Mouse (Mus musculus) limb, embryonic 14.5 days (tissue): ENCODE results near the gene Megf6. TPM values are rescaled to one million over a fixed set of nuclear protein-coding genes. Genes with fewer than 3 reads are reported as not detected.

Source experiments
- ATAC-seq: fragments of 200-750 bp; cut with Nextera tagmentation; 2 replicates; pipeline ENCODE4 v1.8.0; 2017; ENCODE audit warnings: low read depth, moderate number of reproducible peaks, moderate TSS enrichment; ENCODE audit not compliant: low FRiP score
- DNase-seq: peaks from one replicate; pipeline ENCODE4 v3.0.0-alpha.2; 2015; ENCODE audit warnings: low spot score
- H3K27ac ChIP-seq: fragments of 300-500 bp; sonication (generic); replicated peaks from 2 replicates; pipeline ENCODE4 v1.5.1; 2014; ENCODE audit warnings: low read depth, mild to moderate bottlenecking, low read length, moderate library complexity, mixed read lengths
- H3K27me3 ChIP-seq: fragments of 300-500 bp; sonication (generic); 2 replicates; pipeline ENCODE4 v1.6.1; 2014; ENCODE audit warnings: low read length, mixed read lengths; ENCODE audit not compliant: control insufficient read depth, insufficient read depth
- H3K36me3 ChIP-seq: fragments of 300-500 bp; sonication (generic); 2 replicates; pipeline ENCODE4 v1.6.1; 2014; ENCODE audit warnings: mild to moderate bottlenecking, low read length, moderate library complexity, mixed read lengths; ENCODE audit not compliant: control insufficient read depth, insufficient read depth
- H3K4me1 ChIP-seq: fragments of 300-500 bp; sonication (generic); 2 replicates; pipeline ENCODE4 v1.6.1; 2014; ENCODE audit warnings: antibody characterized with exemption, low read length, mixed read lengths; ENCODE audit not compliant: control insufficient read depth, insufficient read depth
- H3K4me2 ChIP-seq: fragments of 300-500 bp; sonication (generic); replicated peaks from 2 replicates; pipeline ENCODE4 v1.6.1; 2014; ENCODE audit warnings: low read depth, mild to moderate bottlenecking, low read length, moderate library complexity; ENCODE audit not compliant: severe bottlenecking
- H3K4me3 ChIP-seq: fragments of 300-500 bp; sonication (generic); replicated peaks from 2 replicates; pipeline ENCODE4 v1.5.1; 2014; ENCODE audit warnings: low read length
- H3K9ac ChIP-seq: fragments of 300-500 bp; sonication (generic); 2 replicates; pipeline ENCODE4 v1.6.1; 2014; ENCODE audit warnings: mild to moderate bottlenecking, low read depth, low read length, moderate library complexity; ENCODE audit not compliant: severe bottlenecking
- H3K9me3 ChIP-seq: fragments of 300-500 bp; sonication (generic); 2 replicates; pipeline ENCODE4 v1.6.1; 2016; ENCODE audit warnings: low read length; ENCODE audit not compliant: control insufficient read depth
- POLR2A ChIP-seq: fragments of 200-500 bp; IDR thresholded peaks from 2 replicates; pipeline ENCODE4 v1.8.0; 2012; ENCODE audit warnings: inconsistent platforms, mild to moderate bottlenecking, moderate library complexity, borderline replicate concordance; ENCODE audit not compliant: insufficient read depth, insufficient read length; ENCODE audit errors: extremely low read depth
- WGBS: fragments of 180-500 bp; shearing (Covaris S2); extraction: QIAGEN DNeasy Blood & Tissue Kit; methylation state at CpG from one replicate; pipeline ENCODE4 v1.1.7; 2014; 5-methylcytosine and 5-hydroxymethylcytosine counted together
- polyA plus RNA-seq, 2 experiments: library from polyadenylated mRNA; depleted of rRNA in 1 of 2; stranded (reverse) in 1 of 2; unstranded in 1 of 2; fragments of >200 nt; fragmentation: Nextera tagmentation in 1 of 2; extraction: Ambion mirVana in 1 of 2; gene quantifications; 2 replicates each; pipeline versions ENCODE4 v1.2.1 to v1.2.3; 2012 to 2014

Gene Megf6
- polyA plus RNA-seq, 2 experiments: 81.1 to 99.9 TPM

DNA sequence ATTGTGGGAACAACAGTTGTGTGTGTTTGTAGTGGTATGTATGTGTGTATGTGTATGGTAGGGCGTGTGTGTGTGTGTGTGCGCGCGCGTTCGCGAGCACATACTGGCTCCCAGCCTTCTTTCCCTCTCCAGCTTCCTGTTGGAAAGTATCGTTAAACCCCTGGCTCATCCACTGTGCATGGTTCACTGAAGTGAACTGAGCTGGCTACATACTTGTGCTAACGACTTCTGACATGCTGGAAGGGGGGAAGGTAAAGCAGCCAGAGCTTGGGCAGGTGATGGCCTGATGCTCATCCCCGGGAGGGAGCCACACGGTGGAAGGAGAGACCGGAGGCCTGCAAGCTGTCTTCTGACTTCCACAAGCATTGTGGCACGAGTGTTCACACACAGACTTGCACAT lies 40.9 kb downstream of the Megf6 start:
- WGBS: 63% methylated on average over 13 of the region's 13 CpGs

DNA sequence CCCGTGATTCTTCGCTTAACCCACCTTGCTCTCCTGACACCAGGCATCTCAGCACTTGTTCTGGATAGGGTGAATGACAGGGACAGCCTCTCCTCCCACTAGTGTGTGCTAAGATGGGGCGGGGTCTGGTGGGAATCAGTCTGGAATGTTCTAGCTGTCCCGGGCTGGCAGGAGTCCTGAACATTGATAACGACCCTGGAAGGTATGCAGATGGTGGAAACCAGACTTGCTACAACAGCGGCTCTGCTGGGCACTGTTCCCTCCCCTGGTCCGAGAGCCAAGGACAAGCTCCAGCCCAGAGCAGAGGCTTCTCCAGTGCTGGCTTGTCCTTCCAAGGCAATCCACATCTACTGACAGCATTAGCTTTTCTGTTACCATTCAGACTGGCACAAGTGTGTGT lies 43.1 kb downstream of the Megf6 start:
- WGBS: 49% methylated on average over 7 of the region's 7 CpGs
- peak; percentile 36 for DNase-seq
- H3K4me1 ChIP-seq: peaks cover 22% of the 10 kb centered on the region

More for the DNA sequence above, 40.9 kb downstream of the Megf6 start:
- H3K9me3 ChIP-seq: no peaks in the 10 kb centered on the region
- no peak overlapping the region for H3K9ac ChIP-seq
- TF ChIP-seq POLR2A: no peak
- no peak for ATAC-seq
- peaks cover 11% of the 10 kb centered on the region for H3K4me1 ChIP-seq
- H3K36me3 ChIP-seq: no peaks in the 10 kb centered on the region
- DNase-seq: no peak
- no peak overlapping the region for H3K4me3 ChIP-seq
- H3K27me3 ChIP-seq: no peaks in the 10 kb centered on the region
- H3K27ac ChIP-seq: no peak overlapping the region
- H3K4me2 ChIP-seq: no peak overlapping the region

GRCm38 (mm10) chr4:154214075-154214474 lies 43.5 kb downstream of the Megf6 start:
- no peak for TF ChIP-seq POLR2A
- no peak for ATAC-seq
- no peaks in the 10 kb centered on the region for H3K36me3 ChIP-seq
- H3K4me2 ChIP-seq: no peak overlapping the region
- no peak overlapping the region for H3K4me3 ChIP-seq
- no peak for DNase-seq
- no peaks in the 10 kb centered on the region for H3K27me3 ChIP-seq
- no peak overlapping the region for H3K27ac ChIP-seq
- no peak overlapping the region for H3K9ac ChIP-seq
- H3K9me3 ChIP-seq: no peaks in the 10 kb centered on the region
- peaks cover 22% of the 10 kb centered on the region for H3K4me1 ChIP-seq
- WGBS: 14% methylated on average over 4 of the region's 5 CpGs

More for the DNA sequence above, 43.1 kb downstream of the Megf6 start:
- H3K27me3 ChIP-seq: no peaks in the 10 kb centered on the region
- H3K9ac ChIP-seq: no peak overlapping the region; the same call in 1 of the 2 replicates
- H3K4me3 ChIP-seq: no peak overlapping the region
- no peaks in the 10 kb centered on the region for H3K9me3 ChIP-seq
- H3K4me2 ChIP-seq: no peak overlapping the region
- TF ChIP-seq POLR2A: no peak
- ATAC-seq: no peak
- H3K36me3 ChIP-seq: no peaks in the 10 kb centered on the region
- H3K27ac ChIP-seq: no peak overlapping the region

DNA sequence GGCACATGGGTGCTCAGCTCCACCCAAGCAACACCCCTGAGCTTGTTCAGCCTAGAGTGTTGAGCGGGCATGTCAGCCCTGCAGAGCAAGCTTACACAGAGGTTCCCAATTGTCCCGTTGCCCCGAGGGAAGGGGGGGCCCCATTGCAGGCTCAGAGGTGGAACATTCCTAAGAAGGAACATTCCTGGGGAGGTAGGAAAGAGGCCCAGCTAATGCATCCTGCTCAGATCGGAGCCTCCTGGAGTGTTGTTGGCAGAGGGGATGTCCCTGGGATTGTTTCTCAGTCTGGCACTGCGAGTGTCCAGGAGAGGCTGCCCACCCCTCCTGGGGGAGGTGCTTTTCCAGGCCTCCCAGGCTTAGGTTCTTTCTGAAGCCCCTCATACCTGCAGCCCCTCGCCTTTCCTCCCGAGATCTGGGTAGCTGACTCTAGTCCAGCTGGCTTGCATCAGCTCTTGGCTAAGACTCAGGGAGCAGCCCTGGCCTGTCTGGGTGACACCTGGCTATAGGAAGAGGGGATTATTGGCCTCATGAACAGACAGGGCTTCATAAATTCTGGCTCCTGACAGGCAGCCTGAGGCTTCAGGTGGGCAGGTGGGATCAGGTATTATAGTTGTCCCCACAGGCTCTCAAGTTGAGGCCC lies 47.3 kb downstream of the Megf6 start:
- ATAC-seq (peak; percentile 35), DNase-seq (peak; percentile 63)
- no peaks in the 10 kb centered on the region for H3K27me3 ChIP-seq
- H3K9ac ChIP-seq: no peak overlapping the region
- WGBS: 41% methylated on average over 7 of the region's 7 CpGs
- no peak overlapping the region for H3K4me3 ChIP-seq
- no peaks in the 10 kb centered on the region for H3K9me3 ChIP-seq
- no peak overlapping the region for H3K4me2 ChIP-seq
- no peaks in the 10 kb centered on the region for H3K36me3 ChIP-seq
- H3K27ac ChIP-seq: peak overlapping the region; percentile 43
- H3K4me1 ChIP-seq: peaks cover 29% of the 10 kb centered on the region
- TF ChIP-seq POLR2A: no peak

DNA sequence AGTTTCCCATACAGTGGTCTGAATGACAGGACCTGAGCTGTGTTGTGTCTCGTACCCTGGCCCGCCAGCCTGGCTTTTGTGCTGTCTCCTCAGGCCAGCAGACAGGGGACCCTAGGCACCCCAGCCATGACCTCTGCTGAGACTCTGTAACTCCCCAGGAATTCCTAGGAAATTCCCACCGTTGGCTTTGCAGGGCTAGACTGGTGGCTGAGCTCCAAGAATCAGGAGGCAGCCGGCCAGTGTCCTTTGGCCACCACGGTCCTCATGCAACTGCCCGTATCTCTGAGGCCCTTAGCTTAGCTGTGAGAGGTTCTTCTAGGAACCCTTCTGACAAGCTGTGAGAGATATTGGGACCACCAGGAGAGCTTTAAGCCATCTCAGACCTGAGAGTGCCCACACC lies 52.2 kb downstream of the Megf6 start:
- WGBS: 74% methylated on average over 6 of the region's 6 CpGs
- peaks cover 51% of the 10 kb centered on the region for H3K4me1 ChIP-seq
- no peak overlapping the region for H3K9ac ChIP-seq
- no peak for TF ChIP-seq POLR2A
- ATAC-seq (no peak), DNase-seq (no peak)
- H3K36me3 ChIP-seq: no peaks in the 10 kb centered on the region
- H3K27ac ChIP-seq: no peak overlapping the region
- H3K27me3 ChIP-seq: no peaks in the 10 kb centered on the region
- H3K4me3 ChIP-seq: no peak overlapping the region
- no peak overlapping the region for H3K4me2 ChIP-seq
- H3K9me3 ChIP-seq: no peaks in the 10 kb centered on the region
